Mouse (Mus musculus) hindbrain, embryonic 15.5 days (tissue): ENCODE measurements around the gene Nop16. TPM values are rescaled to one million over a fixed set of nuclear protein-coding genes. Genes with fewer than 3 reads are reported as not detected.

ENCODE experiments used
- ATAC-seq: fragments of 200-750 bp; cut with Nextera tagmentation; 2 replicates; pipeline ENCODE4 v1.8.0; 2017; ENCODE audit warnings: low read depth, moderate number of reproducible peaks, moderate TSS enrichment; ENCODE audit not compliant: low FRiP score
- H3K27ac ChIP-seq: fragments of 300-500 bp; sonication (generic); replicated peaks from 2 replicates; pipeline ENCODE4 v1.5.1; 2015; ENCODE audit warnings: mild to moderate bottlenecking, inconsistent platforms
- H3K27me3 ChIP-seq: fragments of 300-500 bp; sonication (generic); 2 replicates; pipeline ENCODE4 v1.6.1; 2015; ENCODE audit warnings: control low read depth, inconsistent platforms
- H3K36me3 ChIP-seq: fragments of 300-500 bp; sonication (generic); 2 replicates; pipeline ENCODE4 v1.6.1; 2015; ENCODE audit warnings: control low read depth, inconsistent platforms
- H3K4me1 ChIP-seq: fragments of 300-500 bp; sonication (generic); replicated peaks from 2 replicates; pipeline ENCODE4 v1.6.1; 2015; ENCODE audit warnings: control low read depth, inconsistent platforms
- H3K4me2 ChIP-seq: fragments of 300-500 bp; sonication (generic); 2 replicates; pipeline ENCODE4 v1.6.1; 2015; ENCODE audit warnings: moderate library complexity, mild to moderate bottlenecking, inconsistent platforms
- H3K4me3 ChIP-seq: fragments of 300-500 bp; sonication (generic); 2 replicates; pipeline ENCODE4 v1.5.1; 2015; ENCODE audit warnings: mild to moderate bottlenecking, inconsistent platforms
- H3K9ac ChIP-seq: fragments of 300-500 bp; sonication (generic); 2 replicates; pipeline ENCODE4 v1.6.1; 2015; ENCODE audit warnings: inconsistent platforms
- H3K9me3 ChIP-seq: fragments of 300-500 bp; sonication (generic); 2 replicates; pipeline ENCODE4 v1.6.1; 2016; ENCODE audit warnings: control low read depth, inconsistent platforms
- WGBS: fragments of 180-500 bp; shearing (Covaris S2); methylation state at CpG from one replicate; pipeline ENCODE4 v1.1.7; 2015; 5-methylcytosine and 5-hydroxymethylcytosine counted together
- polyA plus RNA-seq: library from polyadenylated mRNA; unstranded; fragments of >200 nt; fragmentation: Nextera tagmentation; extraction: Ambion mirVana; gene quantifications from 2 replicates; pipeline ENCODE4 v1.2.1, GENCODE M21; 2015

Gene Nop16
- polyA plus RNA-seq, 1 experiment from 2014 or later = 62.0 TPM

- WGBS = 83% methylated on average over 4 of the region's 4 CpGs
- Histone ChIP-seq H3K9me3 (no peaks in the 10 kb centered on the region), H3K27me3 (0 out of 2 replicates have a peak, but pooled peaks cover 7% of the 10 kb centered on the region), H3K9ac (no peak overlapping the region), H3K27ac (no peak overlapping the region), H3K4me3 (no peak overlapping the region), H3K4me2 (no peak overlapping the region), H3K4me1 (peaks cover 7% of the 10 kb centered on the region), H3K36me3 (no peaks in the 10 kb centered on the region)
- ATAC-seq = no peak
Measured at GRCm38 (mm10) chr13:54570736-54571135, 19.2 kb downstream of the Nop16 start.

- 50% methylated on average over 1 of the region's 1 CpGs for WGBS
- no peaks in the 10 kb centered on the region for H3K9me3 ChIP-seq
- no peak overlapping the region for H3K9ac ChIP-seq
- H3K4me1 ChIP-seq = peaks cover 3% of the 10 kb centered on the region
- no peak overlapping the region for H3K4me2 ChIP-seq
- no peak for ATAC-seq
- no peaks in the 10 kb centered on the region for H3K36me3 ChIP-seq
- no peak overlapping the region for H3K4me3 ChIP-seq
- H3K27me3 ChIP-seq = 0 out of 2 replicates have a peak, but pooled peaks cover 7% of the 10 kb centered on the region
- no peak overlapping the region for H3K27ac ChIP-seq
Measured at GRCm38 (mm10) chr13:54569282-54569681, 20.6 kb downstream of the Nop16 start.

- Histone ChIP-seq H3K27ac (no peak overlapping the region), H3K9ac (no peak overlapping the region), H3K9me3 (no peaks in the 10 kb centered on the region), H3K27me3 (0 out of 2 replicates have a peak, but pooled peaks cover 2% of the 10 kb centered on the region), H3K4me2 (no peak overlapping the region), H3K4me1 (peaks cover 9% of the 10 kb centered on the region), H3K36me3 (no peaks in the 10 kb centered on the region), H3K4me3 (no peak overlapping the region)
- ATAC-seq = no peak
- 41% methylated on average over 5 of the region's 5 CpGs for WGBS
Measured at GRCm38 (mm10) chr13:54568380-54568779, 21.5 kb downstream of the Nop16 start.

- H3K9ac ChIP-seq = no peak overlapping the region
- peak overlapping the region; percentile 69 for H3K4me3 ChIP-seq
- ATAC-seq = no peak; the same call in 1 of the 2 replicates
- H3K27me3 ChIP-seq = no peaks in the 10 kb centered on the region
- WGBS = 38% methylated on average over 8 of the region's 8 CpGs
- H3K9me3 ChIP-seq = no peaks in the 10 kb centered on the region
- peak overlapping the region; percentile 80 for H3K27ac ChIP-seq
- peak overlapping the region; percentile 72 for H3K4me2 ChIP-seq
- peaks cover 15% of the 10 kb centered on the region for H3K4me1 ChIP-seq
- peaks cover 13% of the 10 kb centered on the region for H3K36me3 ChIP-seq
Measured at GRCm38 (mm10) chr13:54565594-54566345, 24.1 kb downstream of the Nop16 start.

GRCm38 (mm10) chr13:54565201-54565581, 24.7 kb downstream of the Nop16 start, which contains the start of gene 4833439L19Rik:
Gene 4833439L19Rik, minus strand, starts transcription at chr13:54565435.
- 0% methylated on average over 27 of the region's 27 CpGs for WGBS

GRCm38 (mm10) chr13:54564232-54565200, 25.4 kb downstream of the Nop16 start:
- Histone ChIP-seq H3K27me3 (no peaks in the 10 kb centered on the region), H3K36me3 (peaks cover 26% of the 10 kb centered on the region), H3K9me3 (no peaks in the 10 kb centered on the region), H3K4me3 (peak overlapping the region; percentile 69), H3K9ac (peak overlapping the region; percentile 82), H3K27ac (peak overlapping the region; percentile 80), H3K4me1 (peaks cover 15% of the 10 kb centered on the region), H3K4me2 (peak overlapping the region; percentile 72)
- 11% methylated on average over 41 of the region's 45 CpGs for WGBS
- ATAC-seq = peak; percentile 11

More at GRCm38 (mm10) chr13:54565201-54565581, 24.7 kb downstream of the Nop16 start, which contains the start of gene 4833439L19Rik:
- peak within 1 kb of the TSS; percentile 72 for H3K4me2 ChIP-seq
- peaks cover 15% of the 10 kb centered on the region for H3K4me1 ChIP-seq
- H3K9ac ChIP-seq = peak within 1 kb of the TSS; percentile 82
- peak; percentile 97 for ATAC-seq
- H3K27me3 ChIP-seq = no peaks in the 10 kb centered on the region
- H3K27ac ChIP-seq = peak within 1 kb of the TSS; percentile 80
- H3K4me3 ChIP-seq = peak within 1 kb of the TSS; percentile 69
- no peaks in the 10 kb centered on the region for H3K9me3 ChIP-seq
- H3K36me3 ChIP-seq = peaks cover 19% of the 10 kb centered on the region

- Histone ChIP-seq H3K9me3 (no peaks in the 10 kb centered on the region), H3K27me3 (no peaks in the 10 kb centered on the region), H3K27ac (no peak overlapping the region), H3K9ac (no peak overlapping the region), H3K4me3 (no peak overlapping the region), H3K4me2 (no peak overlapping the region), H3K36me3 (peaks cover 45% of the 10 kb centered on the region), H3K4me1 (peaks cover 15% of the 10 kb centered on the region)
- 79% methylated on average over 7 of the region's 7 CpGs for WGBS
- no peak for ATAC-seq
Measured at GRCm38 (mm10) chr13:54562562-54562961, 27.3 kb downstream of the Nop16 start.

GRCm38 (mm10) chr13:54560608-54561007, 29.3 kb downstream of the Nop16 start:
- H3K4me2 ChIP-seq = no peak overlapping the region
- no peak for ATAC-seq
- H3K4me1 ChIP-seq = peaks cover 15% of the 10 kb centered on the region
- H3K4me3 ChIP-seq = no peak overlapping the region
- H3K27me3 ChIP-seq = no peaks in the 10 kb centered on the region
- H3K27ac ChIP-seq = no peak overlapping the region
- no peaks in the 10 kb centered on the region for H3K9me3 ChIP-seq
- WGBS = 93% methylated on average over 7 of the region's 7 CpGs
- no peak overlapping the region for H3K9ac ChIP-seq
- H3K36me3 ChIP-seq = peaks cover 62% of the 10 kb centered on the region

- H3K4me3 ChIP-seq = no peak overlapping the region
- H3K9ac ChIP-seq = no peak overlapping the region
- no peak for ATAC-seq
- WGBS = 94% methylated on average over 2 of the region's 2 CpGs
- H3K9me3 ChIP-seq = no peaks in the 10 kb centered on the region
- H3K27ac ChIP-seq = no peak overlapping the region
- no peak overlapping the region for H3K4me2 ChIP-seq
- H3K36me3 ChIP-seq = peaks cover 64% of the 10 kb centered on the region
- H3K27me3 ChIP-seq = no peaks in the 10 kb centered on the region
- H3K4me1 ChIP-seq = peaks cover 15% of the 10 kb centered on the region
Measured at GRCm38 (mm10) chr13:54559656-54560055, 30.2 kb downstream of the Nop16 start.

- Histone ChIP-seq H3K4me1 (no peaks in the 10 kb centered on the region; the same call in 1 of the 2 replicates), H3K4me3 (no peak overlapping the region), H3K27ac (no peak overlapping the region), H3K9ac (no peak overlapping the region), H3K4me2 (no peak overlapping the region), H3K36me3 (peaks cover 77% of the 10 kb centered on the region), H3K27me3 (no peaks in the 10 kb centered on the region), H3K9me3 (no peaks in the 10 kb centered on the region)
- WGBS = 94% methylated on average over 1 of the region's 1 CpGs
- no peak for ATAC-seq
Measured at GRCm38 (mm10) chr13:54557652-54558051, 32.2 kb downstream of the Nop16 start.

- H3K4me3 ChIP-seq = no peak overlapping the region
- no peaks in the 10 kb centered on the region for H3K9me3 ChIP-seq
- WGBS = 89% methylated on average over 3 of the region's 3 CpGs
- no peak overlapping the region for H3K9ac ChIP-seq
- no peak overlapping the region for H3K27ac ChIP-seq
- H3K4me2 ChIP-seq = no peak overlapping the region
- no peaks in the 10 kb centered on the region for H3K4me1 ChIP-seq
- ATAC-seq = no peak
- peaks cover 80% of the 10 kb centered on the region for H3K36me3 ChIP-seq
- H3K27me3 ChIP-seq = no peaks in the 10 kb centered on the region
Measured at GRCm38 (mm10) chr13:54556796-54557195, 33.1 kb downstream of the Nop16 start.

- H3K27ac ChIP-seq = no peak overlapping the region
- no peak overlapping the region for H3K9ac ChIP-seq
- H3K4me1 ChIP-seq = no peaks in the 10 kb centered on the region
- WGBS = 93% methylated on average over 9 of the region's 9 CpGs
- no peak for ATAC-seq
- no peak overlapping the region for H3K4me2 ChIP-seq
- H3K4me3 ChIP-seq = no peak overlapping the region
- no peaks in the 10 kb centered on the region for H3K9me3 ChIP-seq
- no peaks in the 10 kb centered on the region for H3K27me3 ChIP-seq
- H3K36me3 ChIP-seq = peaks cover 86% of the 10 kb centered on the region
Measured at GRCm38 (mm10) chr13:54556176-54556575, 33.7 kb downstream of the Nop16 start.
